ENCODE assay signal across 20 mouse cellular contexts in the genomic region with DNA sequence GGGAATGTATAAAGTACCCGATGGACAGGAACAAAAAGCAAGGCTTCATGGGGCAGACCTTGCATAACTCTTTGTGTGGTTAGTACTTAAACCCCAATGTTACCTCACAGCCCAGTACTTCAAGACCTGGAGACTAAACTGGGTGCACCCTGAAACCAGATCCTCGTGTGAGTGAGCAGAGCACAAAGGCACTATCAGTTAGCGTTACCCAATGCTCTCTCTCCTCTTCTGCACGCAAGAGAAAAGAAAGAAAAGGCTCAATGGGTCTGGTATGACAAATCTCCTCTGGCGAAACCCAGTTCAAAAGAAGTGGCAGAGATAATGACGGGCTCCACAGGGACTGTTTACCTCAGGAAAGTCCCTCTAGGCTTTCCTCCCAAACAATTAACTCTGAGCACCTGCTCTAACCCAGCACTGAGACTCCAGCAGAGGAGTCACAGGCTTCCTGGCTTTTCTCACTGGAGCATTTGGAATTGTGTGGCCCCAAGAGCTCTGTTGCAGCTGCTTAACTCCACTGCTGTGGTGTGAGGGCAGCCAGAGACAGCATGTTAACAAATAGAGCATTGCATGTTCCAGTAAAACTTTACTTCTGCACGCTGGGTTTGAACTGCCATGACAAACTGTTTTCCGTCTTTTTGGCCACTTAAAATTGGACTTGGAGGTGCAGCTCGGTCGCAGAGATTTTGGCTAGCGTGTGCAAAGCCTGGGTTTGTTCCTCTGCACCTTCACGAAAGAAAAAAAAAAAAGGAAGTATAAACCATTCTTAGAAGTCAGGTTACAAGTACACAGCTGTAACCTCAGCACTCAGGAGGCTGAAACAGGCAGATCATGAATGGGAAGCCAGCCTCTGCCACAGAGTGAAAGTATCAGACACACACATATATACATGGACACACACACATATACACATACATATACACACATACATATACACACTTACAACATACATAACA. TPM values are rescaled to one million over a fixed set of nuclear protein-coding genes. Genes with fewer than 3 reads are reported as not detected.
A peak's percentile ranks its signal among the peaks of the same experiment; 100 is the strongest.
DNase-seq lines count a peak whose midpoint lies in the region; ATAC-seq and TF ChIP-seq lines count a peak whose summit lies in the region.
"Had no signal": no experiment of that assay in that cellular context is flagged by ENCODE, and none has a peak within 500 bp of the region (broad histone marks: within the 10 kb centered on the region; RNA-seq: fewer than 3 reads in every experiment).

No protein-coding gene starts in this region.

- 0 out of 2 replicates have a peak, but pooled peaks cover 8% of the 10 kb centered on the region for H3K4me1 ChIP-seq in lung, postnatal 0 days (ENCODE audit: insufficient read depth, low read depth, low read length)
- peaks cover 13% of the 10 kb centered on the region; the same call in 1 of the 2 replicates for H3K4me1 ChIP-seq in embryonic facial prominence, embryonic 15.5 days
- peaks cover 11% of the 10 kb centered on the region for H3K4me1 ChIP-seq in midbrain, embryonic 15.5 days

- no peak overlapping the region for H3K9ac ChIP-seq in lung, postnatal 0 days (replicated peaks; ENCODE audit: low read depth)
- H3K9ac ChIP-seq in embryonic facial prominence, embryonic 15.5 days = no peak overlapping the region
- H3K9ac ChIP-seq in midbrain, embryonic 15.5 days = no peak overlapping the region
- H3K9ac ChIP-seq: heart, embryonic 13.5 days; limb, embryonic 12.5 days; liver, embryonic 13.5 days; stomach, embryonic 15.5 days had no signal

- no peaks in the 10 kb centered on the region for H3K27me3 ChIP-seq in lung, postnatal 0 days (replicated peaks; ENCODE audit: insufficient read depth, low read length)
- no peaks in the 10 kb centered on the region for H3K27me3 ChIP-seq in embryonic facial prominence, embryonic 15.5 days
- no peaks in the 10 kb centered on the region for H3K27me3 ChIP-seq in splenic B cell, adult 2 months (ENCODE audit: control insufficient read depth, insufficient read depth, low read length, poor library complexity, severe bottlenecking)
- no peaks in the 10 kb centered on the region for H3K27me3 ChIP-seq in midbrain, embryonic 15.5 days (replicated peaks)
- H3K27me3 ChIP-seq: heart, embryonic 13.5 days; liver, embryonic 13.5 days; Patski; stomach, embryonic 15.5 days had no signal

- H3K4me2 ChIP-seq in lung, postnatal 0 days (replicated peaks; ENCODE audit: low read depth, low read length) = no peak overlapping the region
- H3K4me2 ChIP-seq in embryonic facial prominence, embryonic 15.5 days (replicated peaks) = no peak overlapping the region
- no peak overlapping the region for H3K4me2 ChIP-seq in midbrain, embryonic 15.5 days
- H3K4me2 ChIP-seq: heart, embryonic 13.5 days; limb, embryonic 12.5 days; liver, embryonic 13.5 days; stomach, embryonic 15.5 days had no signal

- H3K9me3 ChIP-seq in lung, postnatal 0 days (ENCODE audit: low read length) = no peaks in the 10 kb centered on the region
- H3K9me3 ChIP-seq in embryonic facial prominence, embryonic 15.5 days (replicated peaks) = no peaks in the 10 kb centered on the region
- H3K9me3 ChIP-seq in midbrain, embryonic 15.5 days = no peaks in the 10 kb centered on the region
- H3K9me3 ChIP-seq: heart, embryonic 13.5 days; limb, embryonic 12.5 days; liver, embryonic 13.5 days; stomach, embryonic 15.5 days had no signal

- H3K36me3 ChIP-seq in lung, postnatal 0 days (ENCODE audit: insufficient read depth, low read length) = no peaks in the 10 kb centered on the region
- no peaks in the 10 kb centered on the region for H3K36me3 ChIP-seq in embryonic facial prominence, embryonic 15.5 days
- no peaks in the 10 kb centered on the region for H3K36me3 ChIP-seq in splenic B cell, adult 2 months (ENCODE audit: control insufficient read depth, insufficient read depth, low read length, poor library complexity, severe bottlenecking)
- no peaks in the 10 kb centered on the region for H3K36me3 ChIP-seq in midbrain, embryonic 15.5 days (replicated peaks)
- H3K36me3 ChIP-seq: heart, embryonic 13.5 days; limb, embryonic 12.5 days; liver, embryonic 13.5 days; stomach, embryonic 15.5 days had no signal

- no peak overlapping the region for H3K27ac ChIP-seq in lung, postnatal 0 days (ENCODE audit: low read length)
- no peak overlapping the region for H3K27ac ChIP-seq in embryonic facial prominence, embryonic 15.5 days (replicated peaks)
- no peak overlapping the region for H3K27ac ChIP-seq in midbrain, embryonic 15.5 days
- H3K27ac ChIP-seq: heart, embryonic 13.5 days; limb, embryonic 12.5 days; liver, embryonic 13.5 days; macrophage; stomach, embryonic 15.5 days had no signal

- WGBS in lung, postnatal 0 days = 56% methylated on average over 12 of the region's 12 CpGs
- WGBS in embryonic facial prominence, embryonic 15.5 days = 59% methylated on average over 11 of the region's 12 CpGs
- WGBS in midbrain, embryonic 15.5 days = 48% methylated on average over 12 of the region's 12 CpGs

- DNase-seq in lung, postnatal 0 days (ENCODE audit: low spot score) = peak; percentile 72
- no peak for DNase-seq in lung, postnatal 14 days
- DNase-seq in Muller cell, postnatal 12 days (ENCODE audit: inconsistent ontology term) = peak; percentile 47
- DNase-seq in splenic B cell, adult 2 months (ENCODE audit: low read depth, low spot score) = peak; percentile 32
- DNase-seq in adrenal gland, adult 18-20 months (ENCODE audit: low spot score in 2 of 2) = no peak
- DNase-seq: adrenal gland, adult 2 months; cerebellum, postnatal 25 days; heart, postnatal 4 days; kidney, adult 8-10 months; kidney, postnatal 36 days; layer of hippocampus, adult 9-11 months; liver, embryonic 13.5 days; midbrain, embryonic 14.5 days had no signal

- ATAC-seq in lung, postnatal 0 days = peak; percentile 77
- ATAC-seq in embryonic facial prominence, embryonic 15.5 days (ENCODE audit: insufficient number of reproducible peaks, low FRiP score, low TSS enrichment, low read depth) = peak; percentile 77
- no peak for ATAC-seq in midbrain, embryonic 15.5 days (replicated peaks)
- ATAC-seq: Patski had no signal

- peak; percentile 45; the same call in 1 of the 2 replicates for TF ChIP-seq EP300 in lung, postnatal 0 days (IDR thresholded peaks at IDR 0.05)

- TF ChIP-seq CTCF in lung, postnatal 0 days (IDR thresholded peaks at IDR 0.05) = no peak

- H3K4me3 ChIP-seq in lung, postnatal 0 days (ENCODE audit: low read depth, low read length) = no peak overlapping the region
- no peak overlapping the region for H3K4me3 ChIP-seq in embryonic facial prominence, embryonic 15.5 days (replicated peaks)
- H3K4me3 ChIP-seq in midbrain, embryonic 15.5 days = no peak overlapping the region
- H3K4me3 ChIP-seq: heart, embryonic 13.5 days; limb, embryonic 12.5 days; liver, embryonic 13.5 days; stomach, embryonic 15.5 days had no signal

RNA-seq across cellular contexts. Expression of a gene that starts 21.4 kb away (rescaled TPM):
- 11.9 and 15.4 TPM in 2 replicates for polyA plus RNA-seq in lung, postnatal 0 days (2015; fragmentation: Nextera tagmentation; extraction: Ambion mirVana)
- 9.2 and 11.1 TPM in 2 replicates for polyA plus RNA-seq in embryonic facial prominence, embryonic 15.5 days (2015; fragmentation: Nextera tagmentation; extraction: Ambion mirVana)
- 1 to 10 TPM; 5.4 to 7.3 TPM for total RNA-seq in adrenal gland, adult 18-20 months (2021)
- polyA plus RNA-seq in midbrain, embryonic 15.5 days (2015; fragmentation: Nextera tagmentation; extraction: Ambion mirVana) = 9.6 and 10.1 TPM in 2 replicates

Comparison
In these comparisons a context has a peak if more than half of its experiments do, and no peak if none do; other contexts are left out.
1. DNase-seq: peak in lung, postnatal 0 days (single experiment), Muller cell, postnatal 12 days (single experiment) and splenic B cell, adult 2 months (single experiment); none in lung, postnatal 14 days (single experiment) and adrenal gland, adult 18-20 months (0 of 2).